Mouse (Mus musculus) heart, postnatal 0 days (tissue): ENCODE data around the gene Gm27021.

Experiments used
- CTCF ChIP-seq: IDR thresholded peaks from 2 replicates; pipeline ENCODE4 v1.5.1; 2016; ENCODE audit warnings: antibody characterized with exemption, control low read depth, low read depth
- EP300 ChIP-seq: IDR thresholded peaks from 2 replicates; pipeline ENCODE4 v1.6.1; 2016; ENCODE audit warnings: antibody characterized with exemption, low read depth

- TF ChIP-seq CTCF (no peak), EP300 (no peak)
Measured at GRCm38 (mm10) chr8:120664566-120664965, 3.3 kb downstream of the Gm27021 start.
